Mouse (Mus musculus) embryonic stem cell, embryonic (primary cell): ENCODE data around the gene Tmc7.

ENCODE experiments used
- CTCF ChIA-PET, 4 experiments: fragments of 300-600 bp in 2 of 4; fragments of 350-600 bp in 2 of 4; sonication (Branson Sonifier 250); formaldehyde crosslinking; loops; one replicate each; lab custom pipeline; 2022; ENCODE audit warnings: inconsistent platforms in 2 of 4; lab: Charles Lee
- POLR2A ChIA-PET, 4 experiments: fragments of 300-600 bp in 2 of 4; fragments of 350-600 bp in 2 of 4; sonication (Branson Sonifier 250); formaldehyde crosslinking; loops; one replicate each; lab custom pipeline; 2022; ENCODE audit warnings: antibody characterized with exemption in 4 of 4, inconsistent platforms in 1 of 4; lab: Charles Lee

Gene Tmc7

GRCm38 (mm10) chr7:118491431-118492147 is 92.9 kb downstream of the Tmc7 start, which contains the start of gene Itpripl2:
Gene Itpripl2 (minus strand): TSS chr7:118491975.
- ChIA-PET POLR2A (interaction anchor here in 3 of 4 experiments (0.6 to 1.4 kb wide), 6 partner anchors 42 to 380 kb away, joined by 3 to 5 read pairs (median 3); partner anchors contain the start of genes Arl6ip1 (in 1 of the 3) and Coq7 (in 1 of the 3)), CTCF (interaction anchor here in 2 of 4 experiments (0.6 to 2.5 kb wide), 5 partner anchors 27 to 55 kb away, joined by 3 to 11 read pairs (median 3); no protein-coding TSS in a partner anchor)

GRCm38 (mm10) chr7:118490666-118491430 is 93.7 kb downstream of the Tmc7 start:
- ChIA-PET CTCF (interaction anchor here (0.5 to 3.6 kb wide), 11 partner anchors 28 to 1192 kb away, joined by 3 to 12 read pairs (median 5); partner anchors contain the start of gene Tmc5 (in 1 of the 4)), POLR2A (interaction anchor here in 3 of 4 experiments (0.6 to 1.3 kb wide), 7 partner anchors 41 to 378 kb away, joined by 3 to 5 read pairs (median 3); partner anchors contain the start of gene Coq7 (in 2 of the 3))

- POLR2A ChIA-PET = interaction anchor here in 2 of 4 experiments (0.6 to 1.3 kb wide), 11 partner anchors 10 to 193 kb away, joined by 3 to 4 read pairs (median 3); partner anchors contain the start of gene Coq7 (in 2 of the 2)
- CTCF ChIA-PET = interaction anchor here (0.5 to 3.6 kb wide), 9 partner anchors 9 to 107 kb away, joined by 3 to 12 read pairs (median 4); partner anchors contain the start of gene Tmc5 (in 1 of the 4)
These were observed 94.5 kb downstream of the Tmc7 start for GRCm38 (mm10) chr7:118489706-118490665.

GRCm38 (mm10) chr7:118488060-118488664 is 96.4 kb downstream of the Tmc7 start:
- ChIA-PET CTCF (interaction anchor here in 1 of 4 experiments (1.2 to 3.6 kb wide), 4 partner anchors 31 to 79 kb away, joined by 3 to 12 read pairs (median 3); no protein-coding TSS in a partner anchor), POLR2A (interaction anchor here in 2 of 4 experiments (1.3 kb wide), 2 partner anchors 10 to 191 kb away, joined by 3 read pairs; no protein-coding TSS in a partner anchor)

GRCm38 (mm10) chr7:118486917-118487316 is 97.6 kb downstream of the Tmc7 start:
- CTCF ChIA-PET = interaction anchor here in 1 of 4 experiments (1.0 to 1.3 kb wide), 2 partner anchors 32 to 50 kb away, joined by 3 to 4 read pairs; no protein-coding TSS in a partner anchor
- POLR2A ChIA-PET = interaction anchor here in 2 of 4 experiments (0.6 to 1.0 kb wide), 2 partner anchors 92 to 908 kb away, joined by 3 to 7 read pairs; no protein-coding TSS in a partner anchor
